Mouse (Mus musculus): ENCODE results near the gene Commd1. TPM values are rescaled to one million over a fixed set of nuclear protein-coding genes. Genes with fewer than 3 reads are reported as not detected.

The Commd1 gene
- total RNA-seq, 2 experiments from 2014 or later: 40.3 to 47.2 TPM

DNA sequence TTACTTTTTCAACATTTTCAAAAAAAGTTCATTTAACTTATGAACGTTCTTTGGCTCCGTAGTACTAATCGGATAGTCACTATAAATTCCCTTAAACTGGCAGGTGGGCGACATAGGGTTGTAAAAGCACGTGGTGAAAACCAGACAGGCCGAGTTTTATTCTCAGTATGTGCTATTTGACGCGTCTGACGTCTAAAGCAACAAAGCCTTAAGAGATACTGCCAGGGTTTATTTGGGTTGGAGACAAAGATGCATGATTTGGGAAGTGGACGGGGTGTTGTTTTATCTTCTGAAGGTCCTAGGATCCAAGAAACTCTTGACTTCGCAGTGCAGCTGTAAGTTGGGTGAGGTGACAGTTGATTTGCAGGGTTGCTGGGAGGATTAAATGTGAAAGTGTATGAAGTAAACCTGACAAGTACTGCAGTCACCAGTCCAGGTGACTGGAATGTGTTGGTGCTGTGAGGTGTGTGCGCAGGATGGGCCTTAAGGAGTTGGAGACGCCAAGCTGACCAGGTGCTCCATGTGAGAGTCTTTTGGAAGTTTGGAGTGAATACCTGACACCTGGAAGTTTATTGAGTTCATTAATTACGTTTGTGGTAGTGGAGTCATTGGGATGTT, 9.1 kb upstream of the Commd1 start:
- DNase-seq (ENCODE audit: low spot score in 2 of 2): no peak
- intact Hi-C loops (cut with DNase I): loop anchor here (5.0 to 10.0 kb wide), 3 partner anchors 81 to 503 kb away; partner anchors contain the start of genes Ahsa2 and Xpo1

GRCm38 (mm10) chr11:22990393-22991126, 8.4 kb upstream of the Commd1 start, which contains the start of gene Cct4:
Cct4 (plus strand) TSS chr11:22990519.
- intact Hi-C loops (cut with DNase I): loop anchor here (5.0 to 10.0 kb wide), 3 partner anchors 82 to 504 kb away; partner anchors contain the start of genes Ahsa2 and Xpo1
- DNase-seq (ENCODE audit: low spot score in 2 of 2): peak; percentile 93 to 97

DNA sequence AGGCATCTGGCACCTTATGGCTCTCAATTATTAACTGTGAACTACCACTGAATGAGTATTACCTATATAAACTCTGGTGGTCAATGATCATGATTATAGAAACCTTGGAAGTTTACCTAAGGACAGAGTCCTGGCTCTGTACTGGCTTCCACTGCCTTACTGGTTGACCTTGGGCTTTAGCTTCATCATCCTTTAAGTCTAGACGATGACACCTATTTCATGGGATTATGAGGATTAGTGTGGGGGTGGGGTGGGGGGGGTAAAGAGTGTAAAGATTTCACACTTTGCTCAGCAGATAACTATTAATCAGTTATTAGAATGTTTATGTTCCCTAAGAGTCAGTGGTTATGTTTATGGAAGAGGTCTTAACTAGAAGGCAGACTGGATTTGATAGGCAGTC, 7.6 kb upstream of the Commd1 start:
- DNase-seq (ENCODE audit: low spot score in 2 of 2): no peak
- intact Hi-C loops (cut with DNase I): loop anchor here (5.0 to 10.0 kb wide), 4 partner anchors 83 to 578 kb away; partner anchors contain the start of genes Ahsa2 and Xpo1

GRCm38 (mm10) chr11:22987357-22987756, 5.2 kb upstream of the Commd1 start:
- peak; percentile 46 to 74 for DNase-seq (ENCODE audit: low spot score in 2 of 2)
- intact Hi-C loops (cut with DNase I): loop anchor here (1.0 to 5.0 kb wide), 2 partner anchors 285 to 580 kb away; no protein-coding TSS in a partner anchor

DNA sequence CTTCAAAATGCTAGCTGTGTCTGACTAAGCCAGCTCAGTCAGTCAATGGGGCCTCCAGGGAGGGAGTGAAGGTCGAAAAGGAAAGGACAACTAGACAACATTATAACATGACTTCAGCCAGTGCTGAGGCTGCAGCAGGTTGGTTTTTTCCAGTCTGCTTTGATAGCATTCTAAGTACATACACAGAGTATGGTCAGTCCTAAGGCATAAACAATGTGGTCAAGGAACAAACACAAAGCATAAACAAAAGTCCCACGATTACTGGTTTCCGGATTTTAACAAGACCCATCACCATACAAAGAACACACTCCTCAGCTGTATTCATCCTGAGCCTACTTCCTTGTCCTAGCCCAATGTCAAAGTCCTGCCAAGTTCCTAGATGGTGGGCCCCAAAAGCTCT, 3.3 kb upstream of the Commd1 start:
- intact Hi-C loops (cut with DNase I): loop anchor here (5.0 kb wide), 1 partner anchor 582 kb away; no protein-coding TSS in a partner anchor
- DNase-seq (ENCODE audit: low spot score in 2 of 2): no peak

DNA sequence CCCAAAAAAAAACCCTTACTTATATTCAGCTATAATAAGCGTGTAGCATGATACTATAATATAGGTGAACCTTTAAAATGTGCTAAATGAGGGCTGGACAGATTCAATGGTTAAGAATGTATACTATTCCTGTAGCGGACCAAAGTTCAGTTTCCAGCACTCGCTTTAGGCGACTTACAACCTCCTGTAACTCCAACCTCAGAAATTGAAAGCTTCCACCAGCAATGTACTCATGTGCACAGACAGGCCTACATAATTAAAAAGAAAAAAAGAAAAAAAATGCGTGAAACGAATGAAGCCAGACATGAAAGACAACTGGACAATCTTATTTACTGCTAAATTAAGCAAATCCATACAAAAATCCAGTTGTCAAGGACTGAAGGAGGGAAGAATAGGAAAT, 664 bp upstream of the Commd1 start:
- no peak for DNase-seq (ENCODE audit: low spot score in 2 of 2)
- intact Hi-C loops (cut with DNase I): no loop called here

GRCm38 (mm10) chr11:22981543-22981950, 635 bp downstream of the Commd1 start:
- intact Hi-C loops (cut with DNase I): no loop called here
- peak in 1 of 2 experiments; percentile 24 for DNase-seq (ENCODE audit: low spot score in 2 of 2)

DNA sequence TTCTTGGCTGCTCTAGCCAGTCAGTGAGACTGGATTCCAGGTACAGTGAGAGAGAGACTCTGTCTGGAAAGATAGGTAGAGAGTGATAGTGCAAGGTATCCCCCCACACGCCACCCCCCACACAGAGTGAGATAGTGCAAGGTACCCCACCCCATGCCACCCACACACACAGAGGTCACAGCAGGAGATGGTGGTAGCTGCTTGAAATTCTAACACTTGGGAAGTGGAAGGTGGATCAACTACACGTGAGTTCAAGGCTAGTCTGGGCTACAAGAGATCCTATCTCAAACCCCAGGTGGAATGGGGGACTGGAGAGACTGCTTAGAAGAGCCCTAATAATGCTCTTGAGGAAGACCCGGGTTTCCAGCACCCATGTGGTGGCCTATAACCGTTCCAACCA, 1.1 kb downstream of the Commd1 start:
- intact Hi-C loops (cut with DNase I): no loop called here
- DNase-seq (ENCODE audit: low spot score in 2 of 2): no peak

DNA sequence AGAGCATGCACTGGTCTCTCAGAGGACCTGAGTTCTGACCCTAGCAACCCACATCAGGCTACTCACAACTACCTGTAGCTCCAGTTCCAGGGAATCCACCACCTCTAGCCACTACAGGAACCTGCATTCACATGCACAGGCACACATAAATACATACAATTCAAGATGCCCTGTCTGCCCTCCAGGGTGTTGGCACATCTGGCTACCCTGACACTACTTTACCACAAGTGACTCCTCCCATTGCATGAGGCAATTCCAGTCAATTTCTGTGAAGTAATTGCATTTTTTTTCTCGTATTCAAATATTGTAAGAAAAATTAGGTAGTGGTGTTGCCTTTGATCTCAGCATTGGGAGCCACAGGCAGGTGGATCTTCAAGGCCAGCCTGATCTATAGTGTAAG, 3.0 kb downstream of the Commd1 start:
- intact Hi-C loops (cut with DNase I): loop anchor here (10.0 kb wide), 3 partner anchors 464 to 754 kb away; partner anchors contain the start of gene Tmem17
- no peak for DNase-seq (ENCODE audit: low spot score in 2 of 2)

DNA sequence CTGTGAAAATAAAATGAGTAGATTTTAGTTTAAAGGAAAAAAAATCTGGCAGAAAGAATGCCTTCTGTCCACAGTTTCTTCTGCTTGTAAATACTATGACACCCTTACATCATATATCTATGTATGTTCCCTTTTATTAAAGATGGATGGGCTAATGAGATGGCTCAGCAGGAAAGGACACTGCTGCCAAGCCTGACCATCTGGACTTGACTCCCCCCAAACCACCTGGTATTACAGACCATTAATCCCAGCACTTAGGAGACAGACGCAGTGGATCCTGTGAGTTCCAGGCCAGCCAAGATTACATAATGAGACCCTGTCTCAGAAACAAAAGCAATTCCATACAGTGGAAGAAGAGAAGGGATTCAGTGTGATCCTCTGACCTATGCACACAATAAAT, 3.5 kb downstream of the Commd1 start:
- intact Hi-C loops (cut with DNase I): loop anchor here (10.0 kb wide), 3 partner anchors 464 to 754 kb away; partner anchors contain the start of gene Tmem17
- no peak for DNase-seq (ENCODE audit: low spot score in 2 of 2)

DNA sequence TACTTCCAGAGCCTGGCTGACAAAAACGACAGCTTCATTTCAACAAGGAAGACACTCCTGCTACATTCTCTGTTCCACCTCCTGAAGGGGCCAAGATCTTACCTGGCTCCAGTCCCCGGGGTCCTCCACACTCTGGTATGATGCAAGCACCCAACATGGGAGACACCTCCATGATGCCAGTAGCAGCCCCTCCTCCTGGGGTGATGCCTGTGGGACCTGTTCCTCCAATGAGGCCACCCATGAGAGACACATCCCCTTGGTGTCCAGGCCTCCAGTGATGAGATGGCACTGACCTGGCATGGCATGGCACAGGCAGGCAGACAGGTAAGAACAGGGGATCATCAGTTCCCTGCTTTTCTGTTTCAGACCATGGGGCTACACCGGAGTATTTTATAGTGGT, 4.0 kb downstream of the Commd1 start:
- intact Hi-C loops (cut with DNase I): loop anchor here (10.0 kb wide), 3 partner anchors 463 to 753 kb away; partner anchors contain the start of gene Tmem17
- DNase-seq (ENCODE audit: low spot score in 2 of 2): no peak

DNA sequence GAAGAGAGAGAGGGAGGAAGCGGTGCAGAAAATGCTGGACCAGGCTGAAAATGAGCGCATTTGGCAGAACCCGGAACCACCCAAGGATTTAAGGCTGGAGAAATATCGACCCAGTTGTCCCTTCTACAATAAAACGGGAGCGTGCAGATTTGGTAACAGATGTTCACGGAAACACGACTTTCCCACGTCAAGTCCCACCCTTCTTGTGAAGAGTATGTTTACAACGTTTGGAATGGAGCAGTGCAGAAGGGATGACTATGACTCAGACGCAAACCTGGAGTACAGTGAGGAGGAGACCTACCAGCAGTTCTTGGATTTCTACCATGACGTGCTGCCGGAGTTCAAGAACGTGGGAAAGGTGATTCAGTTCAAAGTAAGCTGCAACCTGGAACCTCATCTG, 8.6 kb downstream of the Commd1 start:
- DNase-seq (ENCODE audit: low spot score in 2 of 2): peak in 1 of 2 experiments; percentile 63
- intact Hi-C loops (cut with DNase I): loop anchor here (10.0 kb wide), 3 partner anchors 459 to 749 kb away; partner anchors contain the start of gene Tmem17

- intact Hi-C loops (cut with DNase I): loop anchor here (10.0 kb wide), 3 partner anchors 458 to 748 kb away; partner anchors contain the start of gene Tmem17
- peak; percentile 85 to 88 for DNase-seq (ENCODE audit: low spot score in 2 of 2)
These were observed 9.2 kb downstream of the Commd1 start for GRCm38 (mm10) chr11:22972746-22973526.

DNA sequence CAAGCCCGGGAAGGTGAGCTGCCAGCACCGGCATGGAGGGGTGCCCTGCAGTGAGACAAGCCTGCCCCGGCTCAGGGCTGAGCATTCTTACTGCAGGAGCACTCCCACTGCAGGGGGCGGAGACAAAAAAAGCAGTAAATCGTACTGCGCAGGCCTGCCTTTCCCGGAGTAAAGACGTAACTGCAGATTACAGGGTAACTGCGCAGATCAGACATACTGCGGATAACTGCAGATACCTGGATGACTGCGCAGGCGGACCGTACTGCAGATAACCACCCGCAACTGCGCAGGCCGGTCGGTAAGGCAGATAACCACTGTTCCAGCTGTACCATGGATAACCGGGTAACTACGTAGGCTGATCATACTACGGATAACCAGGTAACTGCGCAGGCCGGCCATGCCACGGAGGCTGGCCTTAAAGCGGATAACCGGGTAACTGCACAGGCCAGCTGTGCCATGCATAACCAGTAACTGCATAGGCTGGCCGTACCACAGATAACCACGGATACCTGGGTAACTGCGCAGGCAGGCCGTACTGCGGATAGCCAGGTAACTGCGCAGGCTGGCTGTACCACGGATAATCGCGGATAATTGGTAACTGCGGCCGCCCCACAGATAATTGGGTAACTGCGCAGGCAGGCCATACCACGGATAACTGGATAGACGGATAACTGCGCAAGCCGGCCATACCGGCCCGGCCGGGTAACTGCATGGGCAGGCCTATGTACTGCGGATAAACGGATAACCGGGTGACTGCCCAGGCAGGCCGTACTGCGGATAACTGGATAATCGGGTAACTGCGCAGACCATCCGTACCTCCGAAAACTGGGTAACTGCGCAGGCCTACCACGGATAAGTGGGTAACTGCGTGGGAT, 10.1 kb downstream of the Commd1 start, which contains the start of gene Zrsr1:
Gene Zrsr1, plus strand, starts transcription at position 171 of the 875 bp plus-strand sequence.
- intact Hi-C loops (cut with DNase I): loop anchor here (10.0 kb wide), 3 partner anchors 457 to 747 kb away; partner anchors contain the start of gene Tmem17

DNA sequence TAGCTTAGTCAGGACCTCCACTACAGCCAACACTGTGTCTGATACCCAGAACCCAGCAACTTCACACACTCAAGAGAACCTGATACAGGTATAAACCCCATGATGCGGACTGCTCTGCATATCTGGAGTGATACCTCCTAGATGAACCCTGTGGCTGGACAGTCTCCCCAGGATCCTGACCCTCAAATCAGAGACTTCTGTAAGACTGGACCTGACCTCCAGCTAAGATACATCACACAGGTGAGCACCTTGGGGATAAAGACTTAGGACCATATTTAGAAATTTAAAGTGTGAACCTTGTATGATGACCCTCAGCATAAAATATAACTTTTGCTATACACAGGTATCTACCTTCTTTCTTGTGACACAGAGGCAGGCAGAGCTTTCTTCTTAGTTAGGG, 11.6 kb downstream of the Commd1 start:
- DNase-seq (ENCODE audit: low spot score in 2 of 2): no peak
- intact Hi-C loops (cut with DNase I): loop anchor here (10.0 kb wide), 3 partner anchors 456 to 746 kb away; partner anchors contain the start of gene Tmem17

More for the DNA sequence above, 10.1 kb downstream of the Commd1 start, which contains the start of gene Zrsr1:
- DNase-seq (ENCODE audit: low spot score in 2 of 2): peak; percentile 75 to 90

DNA sequence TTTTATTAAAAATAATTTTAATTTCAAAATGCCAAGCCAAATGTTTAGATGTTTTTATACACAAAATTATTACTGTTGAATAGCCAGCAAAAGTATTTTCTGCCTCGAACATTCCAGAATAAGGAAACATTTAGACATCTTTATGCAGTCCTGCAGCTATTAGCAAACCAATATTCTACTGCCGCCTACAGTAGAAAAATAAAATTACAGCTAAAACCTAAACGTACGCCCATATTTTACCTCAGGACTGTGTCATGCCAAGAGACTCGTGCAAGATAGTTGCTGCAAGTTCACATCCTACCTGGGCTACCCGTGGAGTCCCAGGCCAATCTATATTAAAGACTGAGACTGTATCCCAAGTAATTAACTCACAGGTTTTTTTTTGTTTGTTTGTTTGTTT, 12.7 kb downstream of the Commd1 start:
- intact Hi-C loops (cut with DNase I): loop anchor here (5.0 kb wide), 1 partner anchor 257 kb away; no protein-coding TSS in a partner anchor
- DNase-seq (ENCODE audit: low spot score in 2 of 2): peak in 1 of 2 experiments; percentile 50

DNA sequence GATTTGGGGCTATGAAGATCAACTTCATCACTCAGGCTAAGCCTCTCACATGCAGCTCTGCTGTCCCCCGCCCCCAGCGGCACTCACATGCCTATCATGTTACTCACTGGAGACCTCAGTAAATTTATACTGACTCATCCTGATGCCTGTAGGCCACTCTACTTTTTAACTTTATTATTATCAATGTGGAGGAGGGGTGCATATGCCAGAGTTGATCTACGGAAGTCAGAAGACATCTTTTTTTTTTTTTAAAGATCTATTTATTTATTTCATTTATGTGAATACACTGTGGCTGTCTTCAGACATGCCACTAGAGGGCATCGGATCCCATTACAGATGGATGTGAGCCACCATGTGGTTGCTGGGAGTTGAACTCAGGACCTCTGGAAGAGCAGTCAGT, 16.7 kb downstream of the Commd1 start:
- DNase-seq (ENCODE audit: low spot score in 2 of 2): no peak
- intact Hi-C loops (cut with DNase I): loop anchor here (5.0 kb wide), 1 partner anchor 253 kb away; no protein-coding TSS in a partner anchor

DNA sequence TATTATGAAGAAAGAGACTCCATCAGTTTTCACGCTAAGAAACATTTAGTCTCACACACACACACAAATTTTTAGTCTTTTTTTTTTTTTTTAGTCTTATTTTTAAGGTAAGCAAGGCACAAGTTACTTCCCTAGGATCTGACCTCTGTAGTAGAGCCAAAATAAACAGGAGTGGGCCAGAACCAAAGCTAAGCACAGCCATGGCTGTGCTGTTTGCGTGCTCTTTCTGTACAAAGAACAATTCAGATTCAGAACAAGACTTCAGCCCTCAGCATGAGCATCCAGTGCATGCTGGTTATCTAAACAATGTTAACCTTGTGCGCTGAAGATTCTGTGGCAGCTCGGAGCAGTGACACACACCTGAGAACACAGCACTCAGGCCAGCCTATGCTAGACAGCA, 17.8 kb downstream of the Commd1 start:
- DNase-seq (ENCODE audit: low spot score in 2 of 2): no peak
- intact Hi-C loops (cut with DNase I): no loop called here

Data from left cerebral cortex, postnatal 25 days (tissue).